Mouse (Mus musculus) liver, embryonic 13.5 days (tissue): ENCODE data around the gene Prrt4. TPM values are rescaled to one million over a fixed set of nuclear protein-coding genes. Genes with fewer than 3 reads are reported as not detected.
A peak's percentile ranks its signal among the peaks of the same experiment; 100 is the strongest.
"Not testable (repeated sequence)": the region's sequence is repeated elsewhere in the genome, so short reads cannot be mapped to it uniquely, and the experiment has no call there.

Experiments
- ATAC-seq: fragments of 200-750 bp; cut with Nextera tagmentation; 2 replicates; pipeline ENCODE4 v1.8.0; 2017; ENCODE audit warnings: low read depth, mild to moderate bottlenecking, moderate number of reproducible peaks, moderate library complexity
- DNase-seq: peaks from one replicate; pipeline ENCODE4 v3.0.0; 2022
- H3K27ac ChIP-seq: fragments of 300-500 bp; sonication (generic); 2 replicates; pipeline ENCODE4 v1.5.1; 2015; ENCODE audit warnings: moderate library complexity, mild to moderate bottlenecking, inconsistent platforms
- H3K27me3 ChIP-seq: fragments of 300-500 bp; sonication (generic); 2 replicates; pipeline ENCODE4 v1.6.1; 2015; ENCODE audit warnings: mild to moderate bottlenecking, inconsistent platforms
- H3K36me3 ChIP-seq: fragments of 300-500 bp; sonication (generic); 2 replicates; pipeline ENCODE4 v1.6.1; 2015; ENCODE audit warnings: mild to moderate bottlenecking, inconsistent platforms
- H3K4me1 ChIP-seq: fragments of 300-500 bp; sonication (generic); replicated peaks from 2 replicates; pipeline ENCODE4 v1.6.1; 2015; ENCODE audit warnings: inconsistent platforms
- H3K4me2 ChIP-seq: fragments of 300-500 bp; sonication (generic); 2 replicates; pipeline ENCODE4 v1.6.1; 2015; ENCODE audit warnings: inconsistent platforms, mild to moderate bottlenecking, moderate library complexity
- H3K4me3 ChIP-seq: fragments of 300-500 bp; sonication (generic); replicated peaks from 2 replicates; pipeline ENCODE4 v1.5.1; 2015; ENCODE audit warnings: mild to moderate bottlenecking, inconsistent platforms
- H3K9ac ChIP-seq: fragments of 300-500 bp; sonication (generic); 2 replicates; pipeline ENCODE4 v1.6.1; 2015; ENCODE audit warnings: mild to moderate bottlenecking, inconsistent platforms
- H3K9me3 ChIP-seq: fragments of 300-500 bp; sonication (generic); replicated peaks from 2 replicates; pipeline ENCODE4 v1.6.1; 2016; ENCODE audit warnings: inconsistent platforms
- WGBS: fragments of 180-500 bp; shearing (Covaris S2); methylation state at CpG from one replicate; pipeline ENCODE4 v1.1.7; 2015; ENCODE audit not compliant: insufficient replicate concordance; 5-methylcytosine and 5-hydroxymethylcytosine counted together
- polyA plus RNA-seq: library from polyadenylated mRNA; unstranded; fragments of >200 nt; fragmentation: Nextera tagmentation; extraction: Ambion mirVana; gene quantifications from 2 replicates; pipeline ENCODE4 v1.2.1, GENCODE M21; 2015

Gene Prrt4
- polyA plus RNA-seq, 1 experiment from 2014 or later: 0.06 TPM

DNA sequence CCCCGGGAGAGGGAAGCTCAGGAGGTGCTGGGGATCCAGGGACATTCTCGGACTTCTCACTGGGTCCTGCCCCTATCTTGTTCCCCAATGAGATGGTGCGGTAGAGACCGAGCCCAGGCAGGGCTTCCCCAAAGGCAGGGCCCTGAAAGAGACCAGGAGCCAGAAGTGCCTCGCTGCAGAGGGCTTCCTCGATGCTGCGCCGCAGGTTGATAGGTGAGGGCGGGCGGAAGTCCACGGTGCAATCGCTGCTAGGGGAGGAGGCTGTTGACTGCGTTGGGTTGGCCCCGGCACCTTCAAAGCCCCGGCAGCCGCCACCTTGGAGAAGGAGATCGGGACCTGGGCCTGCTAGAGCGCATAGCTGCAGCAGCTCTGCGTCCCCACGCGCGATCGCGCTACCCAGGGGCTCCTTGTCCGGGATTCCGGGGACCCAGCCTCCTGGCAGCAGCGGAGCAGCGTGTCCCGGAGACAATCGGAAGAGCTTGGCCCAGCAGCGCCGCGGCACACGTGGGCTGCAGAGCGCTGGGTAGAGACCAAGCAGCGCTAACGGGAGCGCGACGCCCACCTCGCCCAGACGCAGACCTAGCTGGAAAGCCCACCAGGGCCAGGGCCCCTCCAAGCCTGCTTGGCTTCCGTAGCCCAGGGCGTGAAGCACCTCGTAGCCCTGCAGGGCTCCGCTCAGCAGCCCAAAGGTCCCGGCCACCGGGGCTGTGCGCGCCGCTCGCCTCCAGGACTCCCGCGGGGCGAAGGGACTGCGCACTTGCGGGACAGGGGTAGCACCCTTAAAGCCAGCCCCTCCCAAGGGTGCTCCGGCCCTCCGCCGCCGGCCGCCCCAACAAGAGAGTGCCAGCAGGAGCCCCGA lies 9.1 kb downstream of the Prrt4 start:
- H3K27ac ChIP-seq: no peak overlapping the region
- H3K36me3 ChIP-seq: no peaks in the 10 kb centered on the region
- ATAC-seq (peak; percentile 31; the same call in 1 of the 2 replicates), DNase-seq (no peak)
- peaks cover 97% of the 10 kb centered on the region for H3K27me3 ChIP-seq
- 1% methylated on average over 61 of the region's 63 CpGs for WGBS
- peak overlapping the region; percentile 70 for H3K4me2 ChIP-seq
- peak overlapping the region; percentile 41 for H3K9ac ChIP-seq
- H3K4me1 ChIP-seq: peaks cover 17% of the 10 kb centered on the region
- H3K9me3 ChIP-seq: no peaks in the 10 kb centered on the region
- peak overlapping the region; percentile 46 for H3K4me3 ChIP-seq

DNA sequence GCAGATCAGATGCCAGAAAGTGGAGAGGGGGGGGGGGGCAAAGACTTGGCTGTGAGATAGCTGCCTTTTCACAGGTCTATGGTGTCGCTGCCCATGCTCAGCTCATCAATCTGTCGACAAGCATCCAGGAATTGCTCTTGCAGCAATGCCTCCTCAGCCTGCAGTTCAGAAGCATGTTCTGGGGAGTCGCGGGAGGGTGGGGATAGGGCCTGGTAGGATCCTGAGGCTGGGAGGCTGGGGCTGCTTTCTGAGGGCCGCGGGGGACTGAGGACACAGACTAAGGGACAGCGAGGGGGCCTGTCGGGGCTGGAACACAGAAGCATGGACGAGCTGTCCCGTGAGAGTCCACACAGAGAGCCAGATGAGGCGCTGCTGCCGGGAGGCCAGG lies 9.7 kb downstream of the Prrt4 start:
- ATAC-seq (no peak), DNase-seq (no peak)
- H3K4me2 ChIP-seq: no peak overlapping the region
- H3K36me3 ChIP-seq: no peaks in the 10 kb centered on the region
- no peak overlapping the region for H3K27ac ChIP-seq
- WGBS: 2% methylated on average over 12 of the region's 12 CpGs
- no peak overlapping the region; the same call in 1 of the 2 replicates for H3K4me3 ChIP-seq
- peaks cover 20% of the 10 kb centered on the region for H3K4me1 ChIP-seq
- H3K9me3 ChIP-seq: no peaks in the 10 kb centered on the region
- no peak overlapping the region for H3K9ac ChIP-seq
- H3K27me3 ChIP-seq: peaks cover 93% of the 10 kb centered on the region

DNA sequence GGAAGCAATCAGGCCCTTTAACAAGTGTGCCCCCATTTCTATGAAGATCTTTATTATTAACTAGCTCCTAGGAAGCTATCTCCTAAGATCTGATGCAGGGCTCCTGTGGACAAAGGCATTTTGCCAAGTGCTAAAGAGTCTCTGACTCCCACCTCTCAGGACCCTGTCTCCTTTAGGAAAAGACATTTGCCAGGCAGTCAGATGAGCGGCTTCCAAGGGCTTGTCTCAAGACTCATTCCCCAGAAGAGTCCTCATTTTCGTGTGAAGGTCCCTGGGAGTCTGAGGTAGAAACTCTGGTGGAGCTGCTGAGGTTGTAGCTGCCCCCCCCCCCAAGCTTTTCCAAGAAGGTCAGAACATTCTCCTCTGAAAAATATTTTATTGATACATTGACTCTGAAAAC lies 10.5 kb downstream of the Prrt4 start:
- no peaks in the 10 kb centered on the region for H3K36me3 ChIP-seq
- H3K9ac ChIP-seq: no peak overlapping the region
- H3K4me1 ChIP-seq: peaks cover 22% of the 10 kb centered on the region
- no peaks in the 10 kb centered on the region for H3K9me3 ChIP-seq
- H3K4me2 ChIP-seq: no peak overlapping the region
- peaks cover 85% of the 10 kb centered on the region for H3K27me3 ChIP-seq
- no peak for ATAC-seq
- H3K27ac ChIP-seq: no peak overlapping the region
- 18% methylated on average over 2 of the region's 2 CpGs for WGBS
- H3K4me3 ChIP-seq: no peak overlapping the region
- DNase-seq: no peak

DNA sequence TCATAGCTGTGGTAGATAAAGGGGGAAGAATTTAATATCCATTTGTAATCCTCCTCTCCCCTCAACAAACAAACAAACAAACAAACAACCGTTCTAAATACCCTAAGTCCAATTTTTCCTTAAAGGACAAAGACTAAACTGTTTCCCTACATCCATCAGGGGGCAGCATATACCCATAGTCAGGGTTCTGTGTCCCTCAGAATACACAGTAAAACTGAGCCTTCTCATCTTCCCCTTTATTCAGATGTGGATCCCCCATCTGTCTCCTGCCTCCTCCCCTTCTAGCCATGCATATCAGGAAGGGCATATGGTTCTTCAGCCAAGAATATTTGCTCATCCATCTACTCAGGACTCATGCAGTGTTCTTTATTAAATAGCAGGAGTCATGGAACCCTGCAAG lies 13.2 kb downstream of the Prrt4 start:
- Histone ChIP-seq H3K9ac (no peak overlapping the region), H3K27me3 (peaks cover 58% of the 10 kb centered on the region), H3K36me3 (peaks cover 4% of the 10 kb centered on the region; the same call in 1 of the 2 replicates), H3K4me1 (peaks cover 35% of the 10 kb centered on the region), H3K9me3 (no peaks in the 10 kb centered on the region), H3K4me2 (no peak overlapping the region), H3K27ac (no peak overlapping the region), H3K4me3 (no peak overlapping the region)
- ATAC-seq (no peak), DNase-seq (no peak)
- whole genome bisulfite sequencing: 10% methylated on average over 1 of the region's 1 CpGs

DNA sequence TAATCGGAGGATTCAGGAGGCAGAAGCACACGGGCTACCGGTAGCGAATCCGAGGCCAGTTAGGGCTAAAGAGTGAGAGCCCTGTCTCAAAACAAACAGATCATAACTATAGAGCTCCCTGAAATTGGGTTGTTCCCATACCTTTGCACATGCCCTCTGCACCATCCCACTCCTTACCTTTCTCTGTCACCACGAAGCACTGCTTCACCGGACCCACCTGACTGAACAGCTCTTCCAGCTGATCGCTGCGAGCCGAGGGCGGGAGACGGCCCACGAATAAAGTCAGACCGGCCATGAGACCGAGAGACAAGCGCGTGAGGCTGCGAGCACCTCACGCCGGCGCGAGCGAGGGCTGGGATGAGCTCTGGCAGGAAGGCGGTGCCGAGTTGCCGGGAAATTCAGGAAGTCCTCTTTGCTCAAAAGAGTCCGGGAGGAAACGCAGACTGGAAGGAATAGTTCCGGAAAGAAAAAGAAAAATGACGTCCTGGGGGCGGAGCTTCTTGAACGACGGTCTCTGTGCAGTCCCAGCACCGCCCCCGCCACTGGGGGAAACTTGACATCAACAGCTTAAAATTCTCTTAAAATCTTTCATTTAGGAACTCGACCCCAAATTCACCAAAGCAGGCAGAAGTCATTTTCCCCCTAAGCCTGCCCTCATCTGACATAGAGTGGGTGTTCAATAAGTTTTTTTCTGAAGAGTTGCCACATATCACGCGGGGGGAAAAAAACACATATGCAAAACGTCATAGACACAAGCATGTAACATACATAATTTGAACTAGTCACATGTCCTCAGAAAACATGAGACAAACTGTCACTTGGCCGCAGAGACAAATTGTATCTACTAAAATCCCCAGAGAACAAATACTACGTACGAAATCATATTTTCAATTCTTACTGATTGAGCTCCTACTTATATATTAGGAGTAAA lies 14.8 kb downstream of the Prrt4 start, which contains the start of gene Rbm28:
Rbm28 (minus strand) TSS at position 693 of the 931 bp plus-strand sequence.
- peak within 1 kb of the TSS; percentile 40; the same call in 1 of the 2 replicates for H3K27ac ChIP-seq
- peak; percentile 79 for DNase-seq
- H3K4me3 ChIP-seq: peak within 1 kb of the TSS; percentile 80
- H3K4me1 ChIP-seq: peaks cover 20% of the 10 kb centered on the region
- peak within 1 kb of the TSS; percentile 79 for H3K4me2 ChIP-seq
- peaks cover 42% of the 10 kb centered on the region for H3K27me3 ChIP-seq
- no peaks in the 10 kb centered on the region for H3K9me3 ChIP-seq
- 7% methylated on average over 42 of the region's 42 CpGs for WGBS
- peaks cover 11% of the 10 kb centered on the region for H3K36me3 ChIP-seq
- H3K9ac ChIP-seq: peak within 1 kb of the TSS; percentile 79
- ATAC-seq: peak; percentile 86

DNA sequence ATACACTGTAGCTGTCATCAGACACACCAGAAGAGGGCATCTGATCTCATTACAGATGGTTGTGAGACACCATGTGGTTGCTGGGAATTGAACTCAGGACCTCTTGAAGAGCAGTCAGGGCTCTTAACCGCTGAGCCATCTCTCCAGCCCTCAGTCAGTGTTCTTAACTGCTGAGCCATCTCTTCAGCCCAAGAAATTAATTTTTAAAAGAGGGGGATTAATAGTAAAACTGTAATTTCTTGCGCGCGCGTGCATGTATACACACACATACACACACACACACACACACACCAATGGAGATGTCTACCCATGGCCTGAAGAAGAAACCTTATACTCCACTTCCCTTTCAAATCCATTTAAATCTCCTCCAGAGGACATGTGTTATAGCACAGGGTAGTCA lies 18.1 kb downstream of the Prrt4 start:
- H3K9me3 ChIP-seq, H3K27ac ChIP-seq, H3K4me2 ChIP-seq, DNase-seq, H3K4me3 ChIP-seq, H3K9ac ChIP-seq, ATAC-seq: not testable (repeated sequence)
- 92% methylated on average over 5 of the region's 5 CpGs for WGBS
- Histone ChIP-seq H3K4me1 (peaks cover 20% of the 10 kb centered on the region), H3K27me3 (peaks cover 10% of the 10 kb centered on the region; the same call in 1 of the 2 replicates), H3K36me3 (peaks cover 43% of the 10 kb centered on the region)

GRCm38 (mm10) chr6:29160786-29161185 lies 18.6 kb downstream of the Prrt4 start:
- ATAC-seq (no peak), DNase-seq (no peak)

DNA sequence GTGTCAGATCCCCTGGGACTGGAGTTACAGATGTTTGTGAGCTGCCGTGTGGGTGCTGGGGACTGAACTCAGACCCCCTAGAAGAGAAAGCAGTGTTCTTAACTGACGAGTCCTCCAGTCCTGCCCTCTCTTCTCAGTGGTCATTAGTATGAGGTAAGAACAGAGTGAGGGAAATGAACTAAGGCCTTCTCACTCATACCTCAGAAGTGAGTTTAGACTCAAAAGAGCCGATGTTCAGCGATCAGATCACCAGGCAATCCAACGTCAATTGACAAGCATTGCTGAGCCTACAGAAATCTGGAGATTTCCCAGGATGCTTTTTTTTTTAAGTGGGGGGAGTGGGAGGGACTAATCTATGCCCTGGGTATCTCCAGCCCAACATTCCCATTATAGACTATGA lies 23.1 kb downstream of the Prrt4 start:
- Histone ChIP-seq H3K9ac (no peak overlapping the region), H3K4me3 (no peak overlapping the region), H3K27me3 (no peaks in the 10 kb centered on the region), H3K36me3 (peaks cover 78% of the 10 kb centered on the region), H3K4me1 (no peaks in the 10 kb centered on the region), H3K4me2 (no peak overlapping the region), H3K27ac (no peak overlapping the region), H3K9me3 (no peaks in the 10 kb centered on the region)
- ATAC-seq (no peak), DNase-seq (no peak)
- WGBS: 77% methylated on average over 5 of the region's 5 CpGs

More at GRCm38 (mm10) chr6:29160786-29161185, 18.6 kb downstream of the Prrt4 start:
- H3K4me3 ChIP-seq: no peak overlapping the region
- peaks cover 20% of the 10 kb centered on the region for H3K4me1 ChIP-seq
- H3K4me2 ChIP-seq: no peak overlapping the region
- 80% methylated on average over 2 of the region's 2 CpGs for WGBS
- peaks cover 5% of the 10 kb centered on the region; the same call in 1 of the 2 replicates for H3K27me3 ChIP-seq
- no peak overlapping the region for H3K9ac ChIP-seq
- no peaks in the 10 kb centered on the region for H3K9me3 ChIP-seq
- H3K36me3 ChIP-seq: peaks cover 48% of the 10 kb centered on the region
- no peak overlapping the region for H3K27ac ChIP-seq

DNA sequence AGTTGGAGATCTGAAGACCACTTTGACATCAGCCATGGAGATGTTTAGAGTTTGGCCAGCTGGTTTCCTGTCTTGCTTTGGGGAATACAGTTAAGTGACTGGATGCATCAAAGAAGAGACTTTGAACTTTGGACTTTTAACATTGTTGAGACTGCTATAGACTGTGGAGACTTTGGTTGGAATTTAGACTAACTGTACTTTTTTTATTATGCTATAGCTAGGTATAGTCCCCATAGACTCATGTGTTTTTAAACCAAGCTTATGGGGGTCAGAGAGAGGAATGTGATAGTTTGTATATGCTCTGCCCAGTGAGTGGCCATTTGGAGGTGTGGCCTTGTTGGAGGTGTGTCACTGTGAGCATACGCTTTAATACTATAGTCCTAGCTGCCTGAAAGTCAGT lies 29.4 kb downstream of the Prrt4 start:
- no peak overlapping the region for H3K4me3 ChIP-seq
- no peak overlapping the region for H3K27ac ChIP-seq
- H3K36me3 ChIP-seq: peaks cover 45% of the 10 kb centered on the region
- no peaks in the 10 kb centered on the region for H3K27me3 ChIP-seq
- ATAC-seq (no peak), DNase-seq (no peak)
- H3K9ac ChIP-seq: no peak overlapping the region
- H3K9me3 ChIP-seq: no peaks in the 10 kb centered on the region
- 84% methylated on average over 1 of the region's 1 CpGs for WGBS
- no peak overlapping the region for H3K4me2 ChIP-seq
- H3K4me1 ChIP-seq: no peaks in the 10 kb centered on the region; the same call in 1 of the 2 replicates

- no peak overlapping the region for H3K4me2 ChIP-seq
- peaks cover 32% of the 10 kb centered on the region for H3K36me3 ChIP-seq
- 74% methylated on average over 5 of the region's 5 CpGs for WGBS
- no peak overlapping the region for H3K4me3 ChIP-seq
- H3K9ac ChIP-seq: no peak overlapping the region
- ATAC-seq (no peak), DNase-seq (no peak)
- H3K27ac ChIP-seq: no peak overlapping the region
- H3K9me3 ChIP-seq: no peaks in the 10 kb centered on the region
- H3K27me3 ChIP-seq: no peaks in the 10 kb centered on the region
- no peaks in the 10 kb centered on the region; the same call in 1 of the 2 replicates for H3K4me1 ChIP-seq
Measured at GRCm38 (mm10) chr6:29147407-29148010, 31.9 kb downstream of the Prrt4 start.

DNA sequence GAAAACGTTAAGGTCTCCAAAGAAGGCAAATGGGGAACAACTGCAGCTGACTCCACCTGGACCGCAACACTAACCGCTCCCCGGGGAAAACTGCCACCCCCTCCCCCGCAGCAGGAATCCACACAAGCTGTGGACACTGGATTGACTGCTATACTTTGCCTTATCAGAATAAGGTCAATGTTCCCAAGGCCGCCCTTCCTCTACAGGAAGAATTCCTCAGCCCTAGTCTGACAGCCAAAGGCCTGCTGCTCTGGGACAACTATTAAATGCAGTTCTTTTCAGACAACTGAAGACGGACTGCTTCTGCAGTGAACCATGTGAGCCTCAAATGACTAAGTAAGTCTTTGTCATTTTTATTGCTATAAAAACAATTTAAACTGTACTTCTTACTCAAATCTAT lies 32.7 kb downstream of the Prrt4 start:
- no peaks in the 10 kb centered on the region for H3K27me3 ChIP-seq
- H3K36me3 ChIP-seq: peaks cover 32% of the 10 kb centered on the region
- no peak for ATAC-seq
- no peak overlapping the region for H3K9ac ChIP-seq
- no peak overlapping the region; the same call in 1 of the 2 replicates for H3K27ac ChIP-seq
- WGBS: 53% methylated on average over 7 of the region's 7 CpGs
- no peaks in the 10 kb centered on the region for H3K9me3 ChIP-seq
- no peak for DNase-seq
- H3K4me1 ChIP-seq: no peaks in the 10 kb centered on the region; the same call in 1 of the 2 replicates
- no peak overlapping the region for H3K4me2 ChIP-seq
- H3K4me3 ChIP-seq: no peak overlapping the region
